Mouse (Mus musculus) c-Kit-positive CD71-positive TER-119-positive erythroid progenitor cells, embryonic 14.5 days (primary cell): ENCODE data around the gene Gm21750.
A peak's percentile ranks its signal among the peaks of the same experiment; 100 is the strongest.
"Not testable (repeated sequence)": the region's sequence is repeated elsewhere in the genome, so short reads cannot be mapped to it uniquely, and the experiment has no call there.

ENCODE experiments used
- DNase-seq: peaks from one replicate; pipeline ENCODE4 v3.0.0-alpha.2; 2013; ENCODE audit warnings: low spot score

The Gm21750 gene

DNA sequence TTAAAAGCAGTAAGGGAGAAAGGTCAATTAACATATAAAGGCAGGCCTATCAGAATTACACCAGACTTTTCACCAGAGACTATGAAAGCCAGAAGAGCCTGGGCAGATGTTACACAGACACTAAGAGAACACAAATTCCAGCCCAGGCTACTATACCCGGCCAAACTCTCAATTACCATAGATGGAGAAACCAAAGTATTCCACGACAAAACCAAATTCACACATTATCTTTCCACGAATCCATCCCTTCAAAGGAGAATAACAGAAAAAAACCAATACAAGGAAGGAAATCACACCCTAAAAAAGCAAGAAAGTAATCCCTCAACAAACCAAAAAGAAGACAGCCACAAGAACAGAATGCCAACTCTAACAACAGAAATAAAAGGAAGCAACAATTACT lies at the start of gene Gm21750:
TSS of gene Gm21750 (plus strand) at position 301 of the 400 bp plus-strand sequence.
- not testable (repeated sequence) for DNase-seq

DNA sequence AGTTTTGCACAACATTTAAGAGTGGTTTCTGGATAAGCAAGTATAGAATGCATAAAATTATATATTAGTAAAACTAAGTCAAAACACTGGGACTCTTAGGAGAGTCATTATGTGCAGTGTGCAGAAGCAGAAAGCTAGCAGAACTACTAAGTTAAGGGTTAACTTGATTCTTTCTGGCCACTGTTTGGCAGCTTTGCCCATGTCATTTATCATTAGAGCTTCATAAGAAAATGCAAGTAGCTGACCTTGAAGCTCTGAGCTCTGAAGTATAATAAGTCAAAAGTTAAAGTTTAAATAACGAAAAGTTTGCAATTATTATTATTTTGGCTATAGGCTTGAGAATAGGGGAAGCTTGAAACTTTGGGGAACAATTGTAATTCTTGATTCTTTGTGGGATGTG lies 46.1 kb upstream of the Gm21750 start:
- not testable (repeated sequence) for DNase-seq

DNA sequence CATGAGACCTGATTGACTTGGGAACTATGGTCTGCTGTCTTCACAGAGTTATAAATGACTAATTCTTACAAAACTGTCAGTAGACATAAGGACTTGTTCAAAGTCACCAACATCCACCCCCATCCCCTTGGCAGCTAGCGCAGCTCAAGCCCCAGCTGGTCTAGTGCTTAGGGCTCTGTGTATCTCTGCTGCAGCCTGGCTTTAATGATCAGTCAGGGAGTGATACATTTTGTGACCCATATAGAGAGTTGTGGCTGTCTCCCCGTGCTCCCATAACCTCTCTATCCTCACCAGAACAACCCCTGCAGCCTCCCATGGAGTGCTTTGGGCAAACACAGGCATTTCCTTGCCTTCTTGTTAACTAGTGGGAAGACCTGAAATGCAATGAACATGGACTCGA lies 40.1 kb upstream of the Gm21750 start:
- DNase-seq: no peak

DNA sequence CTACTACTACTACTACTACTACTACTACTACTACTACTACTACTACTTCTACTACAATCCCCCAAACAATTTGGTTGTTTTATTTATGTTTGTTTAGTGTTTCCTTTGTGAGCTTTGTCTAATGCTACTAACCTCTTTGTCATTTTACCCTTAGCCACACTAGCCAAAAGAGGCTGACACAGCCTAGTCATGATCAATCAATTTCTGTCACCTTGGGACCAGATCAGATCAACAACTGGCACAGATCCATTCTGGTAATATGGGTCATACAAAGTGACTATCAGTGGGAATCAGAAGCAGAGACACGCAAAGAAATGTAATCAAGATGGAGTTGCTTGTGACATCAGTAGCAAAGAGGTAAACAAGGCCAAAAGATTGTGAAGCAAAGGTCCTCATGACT lies 38.0 kb upstream of the Gm21750 start:
- no peak for DNase-seq

DNA sequence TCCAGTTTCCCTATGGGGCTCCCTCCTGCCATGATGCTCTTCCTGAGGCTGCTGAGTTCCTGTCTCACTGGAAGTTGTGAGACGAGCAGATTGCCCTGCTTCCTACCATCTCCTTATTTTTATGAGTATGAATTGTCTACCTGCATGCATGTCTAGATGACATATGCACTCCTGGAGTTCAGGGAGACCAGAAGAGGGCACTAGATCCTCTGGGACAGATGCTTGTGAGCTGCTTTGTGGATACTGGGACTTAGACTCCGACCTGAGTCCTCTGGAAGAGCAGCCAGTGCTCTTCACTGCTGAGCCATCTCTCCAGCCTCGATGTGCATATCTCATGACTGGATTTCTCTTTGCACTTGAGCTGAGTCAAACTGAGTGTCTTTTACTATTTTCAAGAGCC lies 35.6 kb upstream of the Gm21750 start:
- DNase-seq: no peak

DNA sequence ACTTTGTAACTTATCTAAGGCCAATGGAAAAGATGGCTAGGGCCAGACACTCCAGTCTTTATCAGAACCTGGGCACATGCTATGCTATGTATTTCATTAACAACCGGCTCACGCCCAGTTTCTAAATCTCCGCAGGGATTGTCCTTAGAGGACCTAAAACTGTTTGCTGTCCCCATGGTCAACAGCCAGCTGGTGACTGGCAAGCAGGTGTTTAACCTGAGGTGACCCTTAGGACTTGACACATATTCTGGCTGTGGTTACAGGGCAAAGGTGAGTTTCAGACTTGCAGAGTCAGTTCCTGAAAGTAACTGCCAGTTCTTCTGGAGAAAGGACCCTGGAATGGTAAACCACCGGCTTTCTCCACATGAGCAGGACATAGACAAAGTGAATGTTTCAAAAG lies 29.5 kb upstream of the Gm21750 start:
- DNase-seq: no peak

DNA sequence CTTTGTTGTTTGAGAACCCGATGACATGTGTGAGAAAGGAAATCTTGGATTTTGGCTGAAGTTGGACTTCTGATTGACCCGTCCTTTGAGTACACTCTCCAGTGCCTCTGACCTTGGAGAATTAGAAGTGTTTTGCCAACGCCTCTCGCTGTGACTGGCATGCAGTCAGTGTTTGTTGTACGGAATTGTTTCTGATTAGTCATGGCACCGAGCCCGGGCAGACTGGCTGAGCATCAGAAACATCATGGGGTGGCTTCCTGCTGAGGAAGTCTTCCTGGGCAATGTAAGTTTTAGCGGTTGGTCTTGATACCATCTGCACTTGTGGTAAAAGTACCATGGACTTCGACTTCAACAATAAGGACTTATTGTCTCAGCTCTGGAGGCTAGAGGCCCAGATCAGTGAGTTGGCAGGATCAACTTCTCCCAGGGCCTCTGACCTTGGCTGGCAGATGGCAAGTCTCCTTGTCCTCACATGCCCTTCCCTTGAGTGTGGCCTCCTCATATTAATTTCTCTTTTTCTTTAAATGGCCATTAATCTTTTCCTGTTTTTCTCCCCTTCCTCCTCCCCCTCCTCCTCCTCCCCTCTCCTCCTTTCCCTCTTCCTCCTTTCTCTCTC lies 28.3 kb upstream of the Gm21750 start:
- DNase-seq: no peak

DNA sequence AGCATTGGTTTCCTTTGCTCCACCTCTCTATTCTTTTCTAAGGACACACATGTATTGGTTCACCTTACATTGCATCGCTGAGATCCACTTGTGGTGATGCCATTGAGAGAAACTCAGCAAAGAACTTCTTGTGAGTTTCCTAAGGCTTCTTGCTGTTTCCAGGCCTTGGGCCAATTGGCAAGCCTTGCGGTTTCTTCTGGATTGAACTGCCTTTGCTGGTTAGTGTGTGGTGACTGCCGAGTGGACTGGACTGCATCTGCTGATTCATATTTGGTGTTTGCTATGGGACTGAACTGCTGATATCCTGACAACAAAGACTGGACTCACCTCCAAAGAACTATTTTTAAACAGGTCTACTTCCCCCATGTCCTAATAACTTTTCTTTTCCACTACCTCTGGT lies 26.7 kb upstream of the Gm21750 start:
- DNase-seq: no peak

DNA sequence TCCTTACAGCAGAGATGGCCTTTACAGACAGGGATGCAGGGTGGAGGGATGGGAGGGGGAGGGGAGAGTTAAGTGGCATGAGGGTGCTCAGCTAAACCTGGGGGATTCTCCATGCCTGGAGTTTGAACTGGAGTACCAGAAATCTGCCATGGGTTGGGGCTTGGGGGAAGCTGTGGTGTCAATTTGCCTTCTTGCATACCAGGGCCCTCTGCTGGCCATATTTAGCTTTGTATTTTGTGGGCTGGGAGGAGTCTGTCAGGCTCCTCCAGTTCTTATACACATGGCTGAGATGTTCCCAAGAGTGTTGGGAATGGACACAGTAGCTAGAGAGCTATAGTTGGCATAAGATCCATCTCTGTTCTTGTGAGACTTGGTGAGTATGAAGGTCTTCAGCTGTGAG lies 23.6 kb upstream of the Gm21750 start:
- DNase-seq: peak; percentile 4

DNA sequence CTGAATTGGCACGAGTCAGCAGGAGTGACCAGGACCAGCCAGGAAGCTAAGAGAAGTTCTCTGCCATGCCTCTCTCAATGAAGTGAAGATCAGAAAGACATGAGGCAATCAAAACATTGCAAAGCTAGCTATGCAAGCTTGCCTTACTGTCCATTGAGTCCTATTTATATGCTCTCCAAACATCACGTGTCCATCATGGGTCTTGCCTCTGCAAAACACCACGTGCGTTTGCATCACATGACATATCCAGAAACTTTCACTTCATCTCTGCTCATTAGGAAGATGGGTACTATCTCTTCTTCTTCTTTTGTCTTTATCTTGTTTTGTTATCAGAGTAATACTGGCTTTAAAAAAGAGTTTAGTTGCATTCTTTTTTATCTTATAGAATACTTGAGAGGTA lies 10.8 kb upstream of the Gm21750 start:
- DNase-seq: no peak

DNA sequence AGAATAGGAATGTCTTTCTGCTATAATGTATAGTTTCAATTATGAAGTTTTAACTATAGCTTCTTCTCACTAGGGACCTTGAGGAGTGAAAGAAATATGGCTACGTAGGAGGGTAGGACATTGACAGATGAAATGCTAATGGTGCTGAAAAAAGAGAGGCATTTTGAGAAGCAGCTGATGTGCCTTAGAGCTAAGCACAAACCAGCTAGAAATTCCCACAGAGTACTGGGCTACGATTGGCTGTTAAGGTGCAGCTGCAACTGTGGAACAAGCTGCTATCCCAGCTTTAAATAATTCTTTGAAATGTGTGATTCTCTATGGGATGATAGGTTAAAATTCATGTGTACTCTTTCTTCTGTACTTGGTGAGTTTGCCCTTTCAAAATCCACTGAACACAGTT lies 9.1 kb downstream of the Gm21750 start:
- DNase-seq: no peak

DNA sequence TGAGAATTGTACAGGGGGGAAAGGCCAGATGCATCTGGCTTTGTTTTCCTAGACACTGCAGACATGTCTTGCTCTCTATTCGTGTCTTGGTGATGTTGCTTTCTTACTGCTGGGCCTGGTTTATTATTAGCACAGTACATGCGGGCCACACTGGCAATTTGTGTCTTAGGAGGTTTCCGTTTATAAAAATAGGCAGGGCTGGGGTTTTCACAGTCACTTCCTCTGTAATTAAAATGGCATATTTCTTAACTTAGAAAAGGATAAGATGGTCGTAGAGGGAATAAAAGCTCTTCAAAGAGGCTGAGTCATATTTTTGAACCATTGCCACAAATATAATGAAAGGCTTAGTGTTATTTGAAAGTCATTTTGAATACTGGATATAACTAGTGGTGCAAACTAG lies 26.7 kb downstream of the Gm21750 start:
- DNase-seq: no peak

DNA sequence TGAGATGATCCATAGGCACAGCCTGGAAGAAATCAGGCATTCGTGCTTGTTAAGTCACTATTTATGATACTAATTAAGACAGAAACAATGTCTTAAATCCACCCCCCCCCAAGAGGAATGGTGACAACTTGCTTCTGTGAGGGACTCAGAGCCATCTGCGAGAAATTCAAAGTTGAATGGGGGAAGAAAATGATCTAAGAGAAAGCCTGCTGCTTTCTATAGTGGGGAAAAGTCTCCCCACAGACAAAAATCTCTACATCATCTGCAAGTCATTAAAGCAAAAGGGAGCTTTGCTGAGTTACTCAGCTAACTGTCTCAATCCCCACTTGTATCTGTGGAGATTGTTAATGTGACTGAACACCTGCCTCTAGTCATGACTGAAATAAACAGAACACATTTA lies 27.4 kb downstream of the Gm21750 start:
- DNase-seq: no peak

DNA sequence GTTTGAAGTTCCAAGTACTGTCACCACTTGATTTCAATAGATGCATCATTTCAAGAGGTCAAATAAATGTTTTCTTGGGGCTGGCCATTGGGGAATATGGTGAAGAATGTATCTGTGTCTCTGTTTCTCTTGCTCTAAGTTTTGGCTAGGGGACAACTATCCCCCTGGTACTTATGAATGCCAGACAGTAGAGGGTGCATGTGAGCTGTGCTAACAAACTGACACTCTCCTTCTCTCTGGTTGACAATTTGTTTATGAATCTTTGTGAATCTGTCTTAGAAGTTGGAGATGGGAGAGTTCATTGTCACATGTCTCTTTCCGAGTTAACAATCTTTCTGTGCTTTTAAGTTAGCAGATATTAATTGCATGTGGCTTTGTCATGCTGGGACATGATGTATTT lies 39.2 kb downstream of the Gm21750 start:
- DNase-seq: no peak

DNA sequence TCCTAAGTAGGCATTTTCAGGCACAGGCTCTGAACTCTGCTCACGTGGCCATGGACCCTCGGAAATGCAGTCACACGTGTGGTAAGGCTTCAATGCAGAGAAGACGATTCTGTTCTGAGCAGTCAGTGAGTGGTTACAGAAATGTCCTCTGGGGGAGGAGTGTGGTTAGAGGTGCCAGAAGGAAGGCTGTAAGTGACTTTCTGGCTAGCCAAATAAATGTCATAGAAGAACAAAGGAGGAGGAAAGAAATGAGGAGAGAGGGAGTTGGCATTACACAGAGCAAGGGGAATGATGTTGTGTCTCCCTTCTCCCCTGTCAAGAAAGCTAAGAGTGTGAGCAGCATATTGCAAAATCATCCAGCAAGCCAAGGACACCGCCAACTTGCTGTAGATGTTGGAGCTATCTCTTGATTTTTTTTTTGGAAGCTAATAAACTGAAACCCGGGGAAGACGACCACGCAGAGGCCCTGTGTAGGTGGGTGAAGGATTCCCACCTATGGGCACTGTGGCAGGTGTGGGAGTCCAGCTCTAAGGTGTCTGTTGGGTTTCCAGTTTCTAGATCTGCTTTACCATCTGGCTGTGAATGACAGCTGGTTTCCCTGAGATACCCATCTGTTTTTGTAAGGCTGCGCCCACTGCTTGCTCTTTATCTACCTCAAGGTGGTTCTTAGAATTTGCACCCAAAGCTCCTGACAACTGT lies 48.5 kb downstream of the Gm21750 start:
- no peak for DNase-seq
